Mouse (Mus musculus): ENCODE results near the gene Rasip1. TPM values are rescaled to one million over a fixed set of nuclear protein-coding genes. Genes with fewer than 3 reads are reported as not detected.

Rasip1 gene
- total RNA-seq, 1 experiment from 2014 or later = 0.48 TPM

GRCm38 (mm10) chr7:45619592-45619991 lies 7.7 kb upstream of the Rasip1 start:
- no peak for ATAC-seq (replicated peaks; ENCODE audit: insufficient number of reproducible peaks, low FRiP score, low TSS enrichment, poor library complexity, severe bottlenecking)

DNA sequence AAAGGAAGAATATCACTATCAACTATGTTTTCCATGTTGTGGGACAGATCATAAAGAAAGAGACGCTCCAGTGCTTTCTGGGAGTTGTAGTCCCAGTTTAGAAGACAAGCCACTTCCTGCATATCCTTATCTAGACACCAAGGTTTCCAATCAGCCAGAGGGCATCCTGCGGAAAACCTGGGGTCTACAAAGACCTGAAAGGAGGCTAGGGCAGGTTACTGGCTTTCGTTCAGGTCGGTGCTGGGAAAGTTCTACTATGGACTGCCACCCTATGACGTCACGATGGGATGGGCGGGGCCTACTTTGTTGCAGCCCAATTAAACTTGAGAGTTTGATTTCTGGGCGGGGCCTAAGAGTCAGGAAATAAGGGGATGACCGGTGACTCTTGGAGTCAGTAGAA lies 5.8 kb upstream of the Rasip1 start, which contains the start of gene Izumo1:
Gene Izumo1 (plus strand): TSS at position 369 of the 400 bp plus-strand sequence.
- no peak for ATAC-seq (replicated peaks; ENCODE audit: insufficient number of reproducible peaks, low FRiP score, low TSS enrichment, poor library complexity, severe bottlenecking)

DNA sequence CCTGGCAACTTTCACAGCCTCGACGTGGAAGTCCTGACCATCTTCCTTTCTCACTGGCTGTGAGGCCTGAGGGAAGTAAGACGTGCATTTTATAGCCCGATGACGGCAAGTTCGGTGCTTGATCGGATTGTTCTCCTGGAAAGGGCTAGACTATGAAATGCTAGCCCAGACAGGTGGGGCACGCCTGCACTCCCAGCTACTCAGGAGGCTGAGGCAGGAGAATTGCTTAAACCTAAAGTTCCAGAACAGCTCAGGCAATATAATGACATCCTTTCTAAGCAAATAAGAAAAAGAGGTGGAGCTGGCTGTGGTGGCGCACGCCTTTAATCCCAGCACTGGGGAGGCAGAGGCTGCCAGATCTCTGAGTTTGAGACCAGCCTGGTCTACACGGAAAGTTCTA lies 3.8 kb upstream of the Rasip1 start:
- ATAC-seq (replicated peaks; ENCODE audit: insufficient number of reproducible peaks, low FRiP score, low TSS enrichment, poor library complexity, severe bottlenecking) = no peak

DNA sequence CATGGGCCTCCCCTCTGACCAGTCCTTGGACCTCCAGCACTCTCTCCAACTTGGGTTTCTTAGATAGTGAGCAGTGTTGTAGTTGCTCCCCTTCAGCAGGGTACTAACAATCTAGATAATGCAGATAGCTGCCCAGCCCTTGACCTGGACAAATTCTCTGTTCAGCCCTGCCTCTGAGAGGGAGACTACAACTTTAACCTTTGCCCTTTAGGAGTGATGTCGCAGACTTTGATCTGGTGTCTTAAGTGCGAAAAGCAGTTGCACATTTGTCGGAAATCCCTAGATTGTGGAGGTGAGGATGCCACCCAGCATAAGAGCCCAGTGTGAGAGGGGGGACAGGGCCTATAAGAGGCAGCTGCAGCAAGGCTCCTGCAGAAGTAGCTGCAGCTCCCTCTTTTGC lies 2.6 kb upstream of the Rasip1 start:
- ATAC-seq (replicated peaks; ENCODE audit: insufficient number of reproducible peaks, low FRiP score, low TSS enrichment, poor library complexity, severe bottlenecking) = no peak

DNA sequence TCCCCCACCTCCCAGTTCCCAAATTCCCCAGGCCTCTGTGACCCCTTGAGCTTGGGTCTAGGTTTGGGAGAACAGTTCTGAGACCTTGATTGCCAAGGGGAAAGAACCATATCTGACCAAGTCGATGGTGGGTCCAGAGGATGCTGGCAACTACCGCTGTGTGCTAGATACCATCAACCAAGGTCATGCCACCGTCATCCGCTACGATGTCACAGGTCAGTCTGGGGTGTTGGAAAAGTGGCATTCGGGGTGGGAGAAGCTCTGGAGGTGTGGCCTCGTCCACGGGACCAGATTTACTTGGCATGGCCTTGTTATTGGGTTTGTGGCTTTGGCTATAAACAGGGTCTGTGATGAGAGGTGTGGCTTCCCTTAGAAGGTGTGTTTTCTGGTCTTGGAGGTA lies 1.8 kb upstream of the Rasip1 start:
- no peak for ATAC-seq (replicated peaks; ENCODE audit: insufficient number of reproducible peaks, low FRiP score, low TSS enrichment, poor library complexity, severe bottlenecking)

DNA sequence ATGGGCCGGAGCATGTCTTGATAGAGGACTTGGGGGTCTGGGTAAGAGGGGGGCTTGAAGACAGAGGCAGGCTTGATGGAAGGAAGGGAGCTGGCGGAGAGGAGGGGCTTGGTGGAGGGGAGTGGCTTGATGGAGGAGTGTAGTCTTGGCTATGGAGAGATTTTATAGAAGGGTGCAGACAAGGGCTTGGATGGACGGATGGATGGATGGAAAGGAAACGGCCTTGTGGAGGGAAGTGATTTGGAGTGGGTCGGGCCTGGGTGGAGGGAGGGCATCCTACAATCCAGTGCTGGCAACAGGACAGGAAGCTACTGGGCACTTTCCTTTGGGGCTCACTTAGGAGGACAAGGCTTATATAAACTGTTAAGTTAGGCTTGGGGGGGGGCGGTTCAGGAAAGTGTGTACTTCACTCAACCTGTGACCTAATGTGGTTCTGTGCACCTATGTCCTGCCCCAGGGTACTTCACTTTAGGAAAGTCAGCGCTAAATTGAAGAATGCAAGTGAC lies 664 bp upstream of the Rasip1 start:
- no peak for ATAC-seq (replicated peaks; ENCODE audit: insufficient number of reproducible peaks, low FRiP score, low TSS enrichment, poor library complexity, severe bottlenecking)

- ATAC-seq (replicated peaks; ENCODE audit: insufficient number of reproducible peaks, low FRiP score, low TSS enrichment, poor library complexity, severe bottlenecking) = peak; percentile 63
Observed at GRCm38 (mm10) chr7:45628364-45629294, 1.3 kb downstream of the Rasip1 start.

GRCm38 (mm10) chr7:45630064-45630907 lies 3.0 kb downstream of the Rasip1 start:
- no peak for ATAC-seq (replicated peaks; ENCODE audit: insufficient number of reproducible peaks, low FRiP score, low TSS enrichment, poor library complexity, severe bottlenecking)

- no peak for ATAC-seq (replicated peaks; ENCODE audit: insufficient number of reproducible peaks, low FRiP score, low TSS enrichment, poor library complexity, severe bottlenecking)
Observed at GRCm38 (mm10) chr7:45632499-45632898, 5.2 kb downstream of the Rasip1 start.

- ATAC-seq (replicated peaks; ENCODE audit: insufficient number of reproducible peaks, low FRiP score, low TSS enrichment, poor library complexity, severe bottlenecking) = peak; percentile 88
Observed at GRCm38 (mm10) chr7:45634946-45635681, 7.8 kb downstream of the Rasip1 start.

DNA sequence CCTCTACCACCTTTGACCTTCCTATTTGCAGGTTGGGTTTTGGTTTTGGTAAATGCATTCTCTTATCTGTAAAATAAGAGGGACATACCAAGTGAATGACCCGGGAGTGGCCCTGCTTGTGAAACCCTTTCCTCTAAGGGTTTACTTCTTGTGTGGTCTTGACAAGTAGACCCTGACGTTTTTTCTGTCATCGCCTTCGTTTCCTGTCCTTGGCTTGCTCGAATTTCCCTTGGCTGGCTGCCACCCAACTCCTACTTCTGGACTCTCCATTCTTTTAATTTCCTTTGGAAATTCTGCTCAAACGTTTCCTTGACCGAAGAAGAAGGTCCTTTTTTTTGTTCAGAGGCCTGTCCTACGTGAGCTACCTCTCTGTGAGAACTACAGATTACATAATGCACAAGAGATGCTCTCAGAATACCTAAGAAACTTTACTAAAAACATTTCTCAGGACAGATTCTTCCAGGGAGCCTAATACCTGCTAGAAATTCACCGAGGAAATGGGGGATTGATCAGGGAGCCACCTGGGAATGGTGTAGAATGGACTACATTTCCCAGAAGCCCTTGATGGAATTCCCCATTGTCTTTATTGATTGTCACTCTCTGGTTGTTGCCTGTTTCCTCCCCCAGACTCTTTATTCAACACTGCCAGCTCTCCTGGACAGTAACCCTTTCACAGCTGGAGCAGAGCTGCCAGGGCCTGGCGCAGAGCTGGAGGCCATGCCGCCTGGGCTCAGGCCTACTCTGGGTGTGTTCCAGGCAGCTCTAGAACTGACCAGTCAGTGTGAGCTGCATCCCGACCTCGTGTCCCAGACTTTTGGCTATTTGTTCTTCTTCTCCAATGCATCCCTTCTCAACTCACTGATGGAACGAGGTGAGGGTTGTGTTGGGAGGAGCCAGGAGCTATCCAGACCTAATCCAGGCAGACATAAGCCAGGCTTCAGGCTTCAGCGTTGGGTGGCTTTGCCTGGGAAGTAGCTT lies 8.7 kb downstream of the Rasip1 start:
- no peak for ATAC-seq (replicated peaks; ENCODE audit: insufficient number of reproducible peaks, low FRiP score, low TSS enrichment, poor library complexity, severe bottlenecking)

GRCm38 (mm10) chr7:45637710-45638109 lies 10.4 kb downstream of the Rasip1 start:
- ATAC-seq (replicated peaks; ENCODE audit: insufficient number of reproducible peaks, low FRiP score, low TSS enrichment, poor library complexity, severe bottlenecking) = no peak

DNA sequence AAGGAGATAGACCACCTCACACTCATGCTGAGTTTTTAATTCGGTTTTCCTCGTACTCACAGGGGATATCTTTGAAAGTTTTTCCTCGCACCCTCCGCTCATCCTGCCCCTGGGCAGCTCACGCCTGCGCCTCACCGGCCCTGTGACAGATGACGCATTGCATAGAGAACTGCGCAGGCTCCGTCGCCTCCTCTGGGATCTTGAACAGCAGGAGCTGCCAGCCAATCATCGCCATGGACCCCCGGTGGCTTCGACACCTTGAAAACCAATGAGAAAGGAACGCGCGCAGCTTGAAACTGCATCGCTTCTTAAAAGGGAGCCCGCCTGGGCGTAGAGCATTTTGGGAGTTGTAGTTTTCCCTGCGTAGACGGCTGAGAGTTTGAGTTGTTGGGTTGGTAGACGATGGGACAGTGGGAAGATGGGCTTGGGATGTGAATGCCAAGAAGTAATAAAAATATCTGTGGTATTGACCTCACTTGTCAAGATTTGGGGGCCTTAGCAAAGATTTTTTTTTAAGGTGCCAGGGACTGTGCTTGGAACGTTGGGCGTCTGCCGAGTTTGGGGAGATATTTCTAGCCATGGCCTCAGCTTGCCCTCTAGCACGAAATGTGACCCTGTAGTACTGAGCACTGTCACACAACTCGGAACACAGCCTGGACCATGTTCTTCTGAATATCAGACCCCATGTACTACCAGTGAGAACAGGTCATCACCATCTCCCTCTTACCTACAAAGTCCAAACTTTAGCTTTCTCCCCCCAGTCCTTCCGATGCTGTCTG lies 11.5 kb downstream of the Rasip1 start:
- ATAC-seq (replicated peaks; ENCODE audit: insufficient number of reproducible peaks, low FRiP score, low TSS enrichment, poor library complexity, severe bottlenecking) = no peak

DNA sequence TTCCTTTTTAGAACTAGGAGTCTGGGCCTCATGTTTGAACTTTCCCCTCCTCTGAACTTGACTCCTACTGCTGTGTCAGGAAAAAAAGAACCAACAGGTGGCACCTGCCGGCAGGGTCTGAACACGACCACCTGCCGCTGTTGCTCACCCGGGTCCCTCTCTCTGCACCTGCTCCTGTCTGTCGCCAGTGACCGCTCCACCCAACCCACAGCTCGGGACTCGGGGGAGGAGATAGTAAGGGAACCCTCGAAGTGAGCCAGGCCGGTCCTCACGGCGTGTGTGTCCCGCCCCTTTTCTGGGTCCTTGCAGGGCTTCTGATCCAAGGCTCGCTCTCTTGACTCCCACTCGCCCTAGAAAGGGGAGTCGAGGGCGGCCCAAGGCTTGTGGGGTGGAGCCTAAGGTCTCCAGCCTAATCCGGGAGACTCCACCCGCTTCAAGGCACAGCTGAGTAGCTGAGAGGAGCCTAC lies 12.3 kb downstream of the Rasip1 start, which contains the start of gene Mamstr:
Gene Mamstr (plus strand): TSS at position 417 of the 467 bp plus-strand sequence.
- no peak for ATAC-seq (replicated peaks; ENCODE audit: insufficient number of reproducible peaks, low FRiP score, low TSS enrichment, poor library complexity, severe bottlenecking)

DNA sequence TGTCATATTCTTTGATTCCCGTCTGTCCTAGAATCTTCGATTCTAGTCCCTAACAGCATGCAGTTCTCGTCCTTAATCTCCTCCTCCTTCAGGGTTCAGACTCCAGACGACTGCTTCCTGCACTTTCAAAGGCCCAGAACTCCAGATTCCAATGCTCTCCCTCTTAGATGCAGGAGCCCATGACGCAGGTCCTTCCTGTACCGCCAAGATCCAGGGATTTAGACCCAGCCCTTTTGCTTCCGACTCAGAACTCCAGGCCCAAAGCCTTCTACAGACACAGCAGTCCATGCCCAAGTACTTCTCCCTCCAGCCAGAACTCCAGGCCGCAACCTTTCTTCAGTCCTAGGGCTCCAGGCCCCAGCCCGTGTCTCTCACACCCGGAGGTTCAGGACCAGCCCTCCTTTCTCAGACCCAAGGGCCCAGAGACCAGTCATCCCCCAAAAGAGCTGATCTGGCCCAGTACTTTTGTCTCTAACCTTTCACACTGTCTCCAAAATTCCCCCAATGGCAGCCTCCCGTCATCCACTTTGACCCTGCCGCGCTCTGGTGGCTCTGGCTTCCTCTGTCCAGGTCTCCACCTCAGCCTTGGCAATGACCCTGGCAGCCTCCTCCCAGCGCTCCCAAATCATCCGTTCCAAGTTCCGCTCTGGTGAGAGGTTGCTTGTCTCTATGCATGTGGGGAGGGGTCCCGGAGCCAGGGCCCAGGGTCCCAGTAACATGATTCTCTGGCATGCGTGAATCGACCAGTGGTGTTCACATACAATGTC lies 13.1 kb downstream of the Rasip1 start:
- ATAC-seq (replicated peaks; ENCODE audit: insufficient number of reproducible peaks, low FRiP score, low TSS enrichment, poor library complexity, severe bottlenecking) = no peak

DNA sequence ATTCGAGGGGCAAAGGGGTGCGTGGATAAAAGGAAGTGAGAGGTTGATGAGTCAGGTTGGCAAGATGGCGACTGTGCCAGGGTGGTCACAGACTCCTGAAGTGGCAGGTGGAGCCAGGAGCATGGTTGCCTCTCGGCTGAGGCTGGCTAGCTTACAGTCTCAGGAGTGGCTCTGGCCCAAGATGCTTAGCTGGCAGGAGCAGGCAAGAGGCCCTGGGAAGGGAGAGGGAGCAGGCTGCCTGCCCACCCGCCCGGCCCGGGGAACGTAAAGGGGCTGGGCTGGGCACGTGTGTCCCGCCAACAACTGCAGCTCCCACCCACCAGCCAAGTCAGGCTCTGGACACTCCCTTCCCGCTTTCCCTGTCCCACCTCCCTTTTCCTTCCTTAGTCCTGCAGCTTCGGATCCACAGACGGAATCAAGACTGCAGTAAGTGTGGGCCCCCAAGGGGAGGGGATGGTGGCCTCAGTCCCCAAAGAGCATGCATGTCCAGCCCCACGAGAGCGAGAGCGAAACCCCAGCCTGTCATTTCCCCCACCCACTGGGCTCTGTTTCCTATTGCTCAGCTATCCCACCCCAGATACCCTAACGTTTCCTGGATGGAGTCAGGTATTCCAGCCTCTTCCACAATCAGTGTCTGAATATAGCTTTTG lies 14.2 kb downstream of the Rasip1 start:
- ATAC-seq (replicated peaks; ENCODE audit: insufficient number of reproducible peaks, low FRiP score, low TSS enrichment, poor library complexity, severe bottlenecking) = no peak

Measured in monocyte, adult 5-6 weeks (primary cell).